Mouse (Mus musculus): ENCODE results near the gene Dgkg. TPM values are rescaled to one million over a fixed set of nuclear protein-coding genes. Genes with fewer than 3 reads are reported as not detected.

Dgkg gene
- polyA plus RNA-seq, 1 experiment from 2014 or later: 3.5 TPM

DNA sequence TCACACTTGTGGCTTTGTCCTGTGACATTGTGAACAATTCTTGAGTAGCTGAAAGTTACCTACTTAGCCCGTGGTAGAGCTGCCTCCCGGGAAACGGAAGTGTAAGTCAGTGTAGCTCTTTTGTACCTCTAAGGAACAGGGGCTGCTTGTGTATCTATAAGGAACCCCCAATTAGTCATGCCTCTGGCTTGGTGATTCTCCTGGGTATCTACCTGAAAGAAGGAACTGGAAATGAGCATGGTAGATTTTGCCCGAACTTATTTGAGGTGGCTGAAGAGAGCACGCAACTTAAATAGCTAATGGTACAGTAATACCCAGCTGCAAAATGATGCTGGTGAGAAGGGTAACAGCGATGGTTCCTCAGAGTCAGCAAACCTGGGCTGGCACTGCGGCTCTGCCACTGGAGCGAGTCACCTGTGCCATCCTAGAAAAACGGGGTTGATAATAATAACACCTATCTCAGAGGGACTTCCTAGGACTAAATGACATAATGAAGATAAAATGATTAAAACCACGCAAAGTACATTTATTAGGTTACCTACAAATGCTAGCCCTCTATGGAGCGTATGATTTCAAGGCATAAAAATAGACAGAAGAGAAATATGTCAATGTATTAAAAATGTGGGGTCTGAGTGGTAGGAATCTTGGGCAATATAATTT is 3.1 kb downstream of the Dgkg start:
- no peak overlapping the region for H3K27ac ChIP-seq (ENCODE audit: low read depth, low read length)
- H3K36me3 ChIP-seq (ENCODE audit: control insufficient read depth, insufficient read depth): no peaks in the 10 kb centered on the region
- H3K4me1 ChIP-seq (replicated peaks; ENCODE audit: control insufficient read depth, insufficient read depth, low read length): no peaks in the 10 kb centered on the region; the same call in 1 of the 2 replicates
- H3K27me3 ChIP-seq (replicated peaks; ENCODE audit: control insufficient read depth, insufficient read depth, low read length): peaks cover 12% of the 10 kb centered on the region
- H3K9me3 ChIP-seq (ENCODE audit: control insufficient read depth): no peaks in the 10 kb centered on the region
- no peak for ATAC-seq
- 88% methylated on average over 11 of the region's 11 CpGs for WGBS
- no peak overlapping the region for H3K4me3 ChIP-seq (ENCODE audit: low read depth, low read length)
- no peak overlapping the region for H3K4me2 ChIP-seq (replicated peaks; ENCODE audit: low read depth)
- H3K9ac ChIP-seq (ENCODE audit: low read depth, low read length): no peak overlapping the region
- no peak for TF ChIP-seq CTCF (IDR thresholded peaks at IDR 0.05; ENCODE audit: low read depth)

DNA sequence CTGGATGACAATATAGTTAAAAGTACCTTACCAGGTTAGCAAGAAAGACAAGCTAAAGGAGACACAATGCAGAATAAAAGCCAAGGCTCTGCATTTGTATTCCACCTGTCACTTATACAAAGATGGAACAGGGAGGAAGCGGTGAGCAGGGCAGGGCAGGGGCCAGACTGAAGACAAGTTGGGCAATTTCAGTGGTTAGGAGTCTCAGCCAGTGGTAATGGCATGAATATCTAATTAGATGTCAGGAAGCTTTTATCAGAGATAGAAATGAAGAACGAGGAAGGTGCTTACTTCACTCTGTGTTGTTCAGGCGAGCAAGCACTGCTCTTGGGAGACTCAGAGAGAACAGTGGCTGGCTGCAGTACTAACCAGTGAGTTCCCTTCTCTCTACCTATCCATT is 5.8 kb downstream of the Dgkg start:
- WGBS: 35% methylated on average over 3 of the region's 3 CpGs
- no peak for ATAC-seq
- Histone ChIP-seq H3K4me2 (replicated peaks; ENCODE audit: low read depth) (no peak overlapping the region), H3K9ac (ENCODE audit: low read depth, low read length) (no peak overlapping the region), H3K36me3 (ENCODE audit: control insufficient read depth, insufficient read depth) (no peaks in the 10 kb centered on the region), H3K27me3 (replicated peaks; ENCODE audit: control insufficient read depth, insufficient read depth, low read length) (peaks cover 4% of the 10 kb centered on the region; the same call in 1 of the 2 replicates), H3K4me3 (ENCODE audit: low read depth, low read length) (no peak overlapping the region), H3K9me3 (ENCODE audit: control insufficient read depth) (no peaks in the 10 kb centered on the region), H3K27ac (ENCODE audit: low read depth, low read length) (no peak overlapping the region), H3K4me1 (replicated peaks; ENCODE audit: control insufficient read depth, insufficient read depth, low read length) (no peaks in the 10 kb centered on the region)
- no peak for TF ChIP-seq CTCF (IDR thresholded peaks at IDR 0.05; ENCODE audit: low read depth)

DNA sequence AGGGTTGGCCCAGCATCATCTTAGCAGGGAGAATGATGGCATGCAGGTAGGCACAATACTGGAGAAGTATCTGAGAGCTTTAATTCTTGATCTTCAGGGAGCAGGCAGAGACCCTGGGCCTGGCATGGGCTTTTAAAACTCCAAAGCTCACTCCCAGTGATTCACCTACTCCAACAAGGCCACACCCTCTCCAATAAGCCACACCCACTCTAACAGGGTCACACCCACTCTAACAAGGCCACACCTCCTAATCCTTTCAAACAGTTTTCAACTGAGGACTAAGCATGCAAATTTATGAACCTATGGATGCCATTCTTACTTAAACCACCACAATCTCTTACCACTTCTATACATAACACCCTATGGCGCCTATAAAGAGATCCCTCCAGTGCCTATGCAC is 11.8 kb downstream of the Dgkg start:
- Histone ChIP-seq H3K4me2 (replicated peaks; ENCODE audit: low read depth) (no peak overlapping the region), H3K4me1 (replicated peaks; ENCODE audit: control insufficient read depth, insufficient read depth, low read length) (no peaks in the 10 kb centered on the region), H3K27ac (ENCODE audit: low read depth, low read length) (no peak overlapping the region), H3K9me3 (ENCODE audit: control insufficient read depth) (no peaks in the 10 kb centered on the region), H3K36me3 (ENCODE audit: control insufficient read depth, insufficient read depth) (no peaks in the 10 kb centered on the region), H3K4me3 (ENCODE audit: low read depth, low read length) (no peak overlapping the region), H3K9ac (ENCODE audit: low read depth, low read length) (no peak overlapping the region), H3K27me3 (replicated peaks; ENCODE audit: control insufficient read depth, insufficient read depth, low read length) (no peaks in the 10 kb centered on the region)
- no peak for TF ChIP-seq CTCF (IDR thresholded peaks at IDR 0.05; ENCODE audit: low read depth)
- ATAC-seq: no peak
- 94% methylated on average over 1 of the region's 1 CpGs for WGBS

DNA sequence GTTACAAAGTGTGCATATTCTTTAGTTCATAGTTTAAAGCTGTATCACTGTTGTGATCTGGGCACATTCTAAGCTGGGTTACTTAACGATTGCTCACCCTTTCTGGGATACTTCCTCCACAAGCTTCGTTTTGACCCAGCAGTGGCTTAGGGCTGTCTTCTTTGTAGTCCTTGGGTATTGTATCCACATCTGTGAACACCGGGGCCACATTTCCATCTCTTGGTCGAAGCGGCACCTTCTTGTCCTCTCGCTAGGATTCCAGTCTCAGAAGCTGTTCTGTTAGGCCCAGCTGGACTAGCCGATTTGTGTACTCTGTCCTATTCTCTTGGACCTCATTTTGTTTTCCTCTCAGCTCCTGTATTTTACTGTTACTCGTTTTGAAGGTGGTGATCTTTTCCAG is 13.6 kb downstream of the Dgkg start:
- ATAC-seq: no peak
- no peak for TF ChIP-seq CTCF (IDR thresholded peaks at IDR 0.05; ENCODE audit: low read depth)
- Histone ChIP-seq H3K27ac (ENCODE audit: low read depth, low read length) (no peak overlapping the region), H3K4me3 (ENCODE audit: low read depth, low read length) (no peak overlapping the region), H3K27me3 (replicated peaks; ENCODE audit: control insufficient read depth, insufficient read depth, low read length) (no peaks in the 10 kb centered on the region), H3K4me1 (replicated peaks; ENCODE audit: control insufficient read depth, insufficient read depth, low read length) (no peaks in the 10 kb centered on the region), H3K36me3 (ENCODE audit: control insufficient read depth, insufficient read depth) (no peaks in the 10 kb centered on the region), H3K9me3 (ENCODE audit: control insufficient read depth) (no peaks in the 10 kb centered on the region), H3K4me2 (replicated peaks; ENCODE audit: low read depth) (no peak overlapping the region), H3K9ac (ENCODE audit: low read depth, low read length) (no peak overlapping the region)
- 82% methylated on average over 8 of the region's 8 CpGs for WGBS

DNA sequence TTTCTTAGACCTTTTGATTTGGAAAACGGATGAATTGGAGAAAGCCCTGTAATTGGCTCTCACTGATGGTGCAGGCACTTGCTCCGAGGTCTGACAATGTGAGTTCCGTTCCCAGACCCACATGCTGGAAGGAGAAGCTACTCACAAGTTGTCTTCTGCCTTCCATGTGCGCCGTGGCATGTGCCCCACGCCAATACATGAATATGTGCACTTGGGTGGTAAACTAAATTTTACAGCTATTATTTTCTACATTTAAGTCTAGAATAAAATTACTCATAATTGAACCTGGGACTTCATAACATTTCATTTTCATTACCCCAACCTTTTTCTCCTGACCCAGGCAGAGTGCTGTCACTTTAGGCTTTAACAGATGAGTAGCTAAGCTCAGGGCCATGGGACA is 14.1 kb downstream of the Dgkg start:
- Histone ChIP-seq H3K27ac (ENCODE audit: low read depth, low read length) (no peak overlapping the region), H3K4me1 (replicated peaks; ENCODE audit: control insufficient read depth, insufficient read depth, low read length) (no peaks in the 10 kb centered on the region), H3K9ac (ENCODE audit: low read depth, low read length) (no peak overlapping the region), H3K9me3 (ENCODE audit: control insufficient read depth) (no peaks in the 10 kb centered on the region), H3K27me3 (replicated peaks; ENCODE audit: control insufficient read depth, insufficient read depth, low read length) (no peaks in the 10 kb centered on the region), H3K36me3 (ENCODE audit: control insufficient read depth, insufficient read depth) (no peaks in the 10 kb centered on the region), H3K4me2 (replicated peaks; ENCODE audit: low read depth) (no peak overlapping the region), H3K4me3 (ENCODE audit: low read depth, low read length) (no peak overlapping the region)
- 91% methylated on average over 6 of the region's 6 CpGs for WGBS
- no peak for ATAC-seq
- no peak for TF ChIP-seq CTCF (IDR thresholded peaks at IDR 0.05; ENCODE audit: low read depth)

DNA sequence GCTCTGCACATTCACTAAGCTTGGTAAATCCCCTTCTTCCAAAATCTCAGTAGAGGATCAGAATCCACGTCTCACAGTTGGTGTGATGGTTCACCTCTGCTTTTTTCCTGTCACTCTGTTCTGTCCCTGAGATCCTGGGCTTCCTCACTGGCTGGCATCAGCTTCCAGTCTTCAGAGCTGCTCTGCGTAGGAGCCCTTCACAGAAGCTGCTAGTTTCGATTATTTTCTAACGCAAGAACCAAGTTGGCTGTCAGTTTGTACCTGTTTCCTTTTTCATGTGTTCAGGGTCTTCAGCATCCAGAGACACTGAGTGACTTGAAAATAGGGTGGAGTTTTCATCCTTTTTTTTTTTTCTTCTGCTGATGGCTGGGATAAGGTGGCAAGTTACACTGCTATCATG is 15.0 kb downstream of the Dgkg start:
- H3K4me1 ChIP-seq (replicated peaks; ENCODE audit: control insufficient read depth, insufficient read depth, low read length): no peaks in the 10 kb centered on the region
- H3K4me2 ChIP-seq (replicated peaks; ENCODE audit: low read depth): no peak overlapping the region
- no peak overlapping the region for H3K27ac ChIP-seq (ENCODE audit: low read depth, low read length)
- no peaks in the 10 kb centered on the region for H3K36me3 ChIP-seq (ENCODE audit: control insufficient read depth, insufficient read depth)
- no peak overlapping the region for H3K9ac ChIP-seq (ENCODE audit: low read depth, low read length)
- TF ChIP-seq CTCF (IDR thresholded peaks at IDR 0.05; ENCODE audit: low read depth): no peak
- no peak for ATAC-seq
- H3K4me3 ChIP-seq (ENCODE audit: low read depth, low read length): no peak overlapping the region
- no peaks in the 10 kb centered on the region for H3K27me3 ChIP-seq (replicated peaks; ENCODE audit: control insufficient read depth, insufficient read depth, low read length)
- WGBS: 73% methylated on average over 4 of the region's 4 CpGs
- H3K9me3 ChIP-seq (ENCODE audit: control insufficient read depth): no peaks in the 10 kb centered on the region

DNA sequence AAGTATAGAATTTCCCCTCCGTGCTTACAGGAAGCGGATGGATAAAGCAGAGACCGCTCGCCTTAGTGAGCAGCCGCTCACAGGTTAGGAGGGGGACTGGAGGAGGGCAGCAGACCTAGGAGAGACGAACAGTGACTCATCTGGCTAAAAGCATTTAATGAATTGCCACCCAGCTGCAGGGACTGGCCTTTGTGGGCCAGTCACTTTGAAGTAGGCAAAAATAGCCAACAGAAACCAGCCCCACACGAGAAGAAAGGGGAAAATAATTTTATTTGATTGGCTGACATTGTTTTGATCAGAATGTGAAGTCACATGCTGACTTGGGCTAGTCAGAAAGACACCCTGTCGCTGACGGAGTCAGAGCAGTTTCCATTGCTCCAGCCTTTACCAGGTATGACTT is 15.4 kb downstream of the Dgkg start:
- Histone ChIP-seq H3K9me3 (ENCODE audit: control insufficient read depth) (no peaks in the 10 kb centered on the region), H3K4me1 (replicated peaks; ENCODE audit: control insufficient read depth, insufficient read depth, low read length) (no peaks in the 10 kb centered on the region), H3K36me3 (ENCODE audit: control insufficient read depth, insufficient read depth) (no peaks in the 10 kb centered on the region), H3K27me3 (replicated peaks; ENCODE audit: control insufficient read depth, insufficient read depth, low read length) (no peaks in the 10 kb centered on the region), H3K4me2 (replicated peaks; ENCODE audit: low read depth) (no peak overlapping the region), H3K4me3 (ENCODE audit: low read depth, low read length) (no peak overlapping the region), H3K27ac (ENCODE audit: low read depth, low read length) (no peak overlapping the region), H3K9ac (ENCODE audit: low read depth, low read length) (no peak overlapping the region)
- no peak for ATAC-seq
- 23% methylated on average over 9 of the region's 9 CpGs for WGBS
- no peak for TF ChIP-seq CTCF (IDR thresholded peaks at IDR 0.05; ENCODE audit: low read depth)

All from intestine, postnatal 0 days (tissue).